Mouse (Mus musculus): ENCODE data around the gene Svop. TPM values are rescaled to one million over a fixed set of nuclear protein-coding genes. Genes with fewer than 3 reads are reported as not detected.

Svop gene
- total and polyA plus RNA-seq, 3 experiments, result 0.05 TPM; not detected in 2

GRCm38 (mm10) chr5:114003542-114003941 is 87.8 kb downstream of the Svop start, which contains the start of gene Dao:
Dao (plus strand) TSS chr5:114003703.
- no peak within 1 kb of the TSS for H3K4me3 ChIP-seq (ENCODE audit: low read depth, low read length)
- TF ChIP-seq GATA1 (IDR thresholded peaks at IDR 0.05; ENCODE audit: borderline replicate concordance, low read length) (no peak), POLR2AphosphoS5 (IDR thresholded peaks at IDR 0.05; ENCODE audit: insufficient replicate concordance, low read depth, low read length) (no peak), CTCF (IDR thresholded peaks at IDR 0.05; ENCODE audit: low read depth, low read length) (no peak), GATA2 (IDR thresholded peaks at IDR 0.05; ENCODE audit: borderline replicate concordance, low read depth, low read length) (no peak)
- no peaks in the 10 kb centered on the region; the same call in 1 of the 2 replicates for H3K9me3 ChIP-seq (replicated peaks)
- no peak for ATAC-seq (ENCODE audit: extremely low read depth, insufficient number of reproducible peaks, low FRiP score, poor library complexity, severe bottlenecking)
- H3K4me1 ChIP-seq (ENCODE audit: insufficient read depth, low read depth, low read length), result peaks cover 25% of the 10 kb centered on the region
- H3K27me3 ChIP-seq (ENCODE audit: insufficient read depth, low read length), result peaks cover 36% of the 10 kb centered on the region
- no peak for DNase-seq (ENCODE audit: low spot score)
- no peaks in the 10 kb centered on the region for H3K36me3 ChIP-seq (replicated peaks)

- ATAC-seq (ENCODE audit: extremely low read depth, insufficient number of reproducible peaks, low FRiP score, poor library complexity, severe bottlenecking) (peak; percentile 73), DNase-seq (ENCODE audit: low spot score) (peak; percentile 47)
- Histone ChIP-seq H3K9me3 (replicated peaks) (no peaks in the 10 kb centered on the region; the same call in 1 of the 2 replicates), H3K36me3 (replicated peaks) (no peaks in the 10 kb centered on the region), H3K4me1 (ENCODE audit: insufficient read depth, low read depth, low read length) (peaks cover 27% of the 10 kb centered on the region), H3K4me3 (ENCODE audit: low read depth, low read length) (no peak overlapping the region), H3K27me3 (ENCODE audit: insufficient read depth, low read length) (peaks cover 31% of the 10 kb centered on the region)
- TF ChIP-seq GATA2 (IDR thresholded peaks at IDR 0.05; ENCODE audit: borderline replicate concordance, low read depth, low read length) (no peak), CTCF (IDR thresholded peaks at IDR 0.05; ENCODE audit: low read depth, low read length) (no peak), TAL1 (conservative IDR thresholded peaks at IDR 0.05; ENCODE audit: low read depth, low read length) (no peak), GATA1 (IDR thresholded peaks at IDR 0.05; ENCODE audit: borderline replicate concordance, low read length) (no peak), POLR2AphosphoS5 (IDR thresholded peaks at IDR 0.05; ENCODE audit: insufficient replicate concordance, low read depth, low read length) (no peak)
Observed at GRCm38 (mm10) chr5:113999382-113999781, 92.0 kb downstream of the Svop start.

GRCm38 (mm10) chr5:113996458-113996857 is 94.9 kb downstream of the Svop start:
- ATAC-seq (ENCODE audit: extremely low read depth, insufficient number of reproducible peaks, low FRiP score, poor library complexity, severe bottlenecking) (no peak), DNase-seq (ENCODE audit: low spot score) (no peak)
- Histone ChIP-seq H3K36me3 (replicated peaks) (peaks cover 2% of the 10 kb centered on the region), H3K4me3 (ENCODE audit: low read depth, low read length) (no peak overlapping the region), H3K4me1 (ENCODE audit: insufficient read depth, low read depth, low read length) (peaks cover 39% of the 10 kb centered on the region), H3K27me3 (ENCODE audit: insufficient read depth, low read length) (peaks cover 16% of the 10 kb centered on the region), H3K9me3 (replicated peaks) (no peaks in the 10 kb centered on the region; the same call in 1 of the 2 replicates)
- TF ChIP-seq TAL1 (conservative IDR thresholded peaks at IDR 0.05; ENCODE audit: low read depth, low read length) (no peak), POLR2AphosphoS5 (IDR thresholded peaks at IDR 0.05; ENCODE audit: insufficient replicate concordance, low read depth, low read length) (no peak), GATA2 (IDR thresholded peaks at IDR 0.05; ENCODE audit: borderline replicate concordance, low read depth, low read length) (no peak), CTCF (IDR thresholded peaks at IDR 0.05; ENCODE audit: low read depth, low read length) (no peak), GATA1 (IDR thresholded peaks at IDR 0.05; ENCODE audit: borderline replicate concordance, low read length) (no peak)

- Histone ChIP-seq H3K4me1 (ENCODE audit: insufficient read depth, low read depth, low read length) (peaks cover 47% of the 10 kb centered on the region), H3K9me3 (replicated peaks) (no peaks in the 10 kb centered on the region), H3K36me3 (replicated peaks) (peaks cover 19% of the 10 kb centered on the region), H3K4me3 (ENCODE audit: low read depth, low read length) (peak within 1 kb of the TSS; percentile 81), H3K27me3 (ENCODE audit: insufficient read depth, low read length) (peaks cover 16% of the 10 kb centered on the region)
- ATAC-seq (ENCODE audit: extremely low read depth, insufficient number of reproducible peaks, low FRiP score, poor library complexity, severe bottlenecking) (0 out of 2 replicates have a peak, but pooled peaks have one; percentile 4), DNase-seq (ENCODE audit: low spot score) (peak; percentile 84)
- TF ChIP-seq TAL1 (conservative IDR thresholded peaks at IDR 0.05; ENCODE audit: low read depth, low read length) (no peak), CTCF (IDR thresholded peaks at IDR 0.05; ENCODE audit: low read depth, low read length) (no peak), GATA2 (IDR thresholded peaks at IDR 0.05; ENCODE audit: borderline replicate concordance, low read depth, low read length) (no peak), GATA1 (IDR thresholded peaks at IDR 0.05; ENCODE audit: borderline replicate concordance, low read length) (no peak), POLR2AphosphoS5 (IDR thresholded peaks at IDR 0.05; ENCODE audit: insufficient replicate concordance, low read depth, low read length) (no peak)
Observed at GRCm38 (mm10) chr5:113993487-113994465, 97.6 kb downstream of the Svop start, which contains the start of gene Ssh1. Ssh1 (minus strand) TSS chr5:113993894.

- Histone ChIP-seq H3K4me3 (ENCODE audit: low read depth, low read length) (peak overlapping the region; percentile 81), H3K9me3 (replicated peaks) (no peaks in the 10 kb centered on the region), H3K36me3 (replicated peaks) (peaks cover 20% of the 10 kb centered on the region), H3K4me1 (ENCODE audit: insufficient read depth, low read depth, low read length) (peaks cover 46% of the 10 kb centered on the region), H3K27me3 (ENCODE audit: insufficient read depth, low read length) (peaks cover 16% of the 10 kb centered on the region)
- ATAC-seq (ENCODE audit: extremely low read depth, insufficient number of reproducible peaks, low FRiP score, poor library complexity, severe bottlenecking) (no peak), DNase-seq (ENCODE audit: low spot score) (peak; percentile 77)
- TF ChIP-seq GATA2 (IDR thresholded peaks at IDR 0.05; ENCODE audit: borderline replicate concordance, low read depth, low read length) (no peak), CTCF (IDR thresholded peaks at IDR 0.05; ENCODE audit: low read depth, low read length) (no peak)
Observed at GRCm38 (mm10) chr5:113993031-113993486, 98.3 kb downstream of the Svop start.

- TF ChIP-seq POLR2AphosphoS5 (IDR thresholded peaks at IDR 0.05; ENCODE audit: insufficient replicate concordance, low read depth, low read length) (no peak), CTCF (IDR thresholded peaks at IDR 0.05; ENCODE audit: low read depth, low read length) (no peak)
- DNase-seq (ENCODE audit: low spot score) (peak; percentile 81), ATAC-seq (ENCODE audit: extremely low read depth, insufficient number of reproducible peaks, low FRiP score, poor library complexity, severe bottlenecking) (peak; percentile 86)
- H3K36me3 ChIP-seq (replicated peaks), result peaks cover 20% of the 10 kb centered on the region
- no peaks in the 10 kb centered on the region for H3K9me3 ChIP-seq (replicated peaks)
- H3K4me3 ChIP-seq (ENCODE audit: low read depth, low read length), result peak overlapping the region; percentile 81
- H3K27me3 ChIP-seq (ENCODE audit: insufficient read depth, low read length), result peaks cover 16% of the 10 kb centered on the region
- peaks cover 46% of the 10 kb centered on the region for H3K4me1 ChIP-seq (ENCODE audit: insufficient read depth, low read depth, low read length)
Observed at GRCm38 (mm10) chr5:113992339-113992831, 99.0 kb downstream of the Svop start.
